Mouse (Mus musculus) central nervous system, embryonic 14 days (tissue): ENCODE data around the gene Baiap2l2. TPM values are rescaled to one million over a fixed set of nuclear protein-coding genes. Genes with fewer than 3 reads are reported as not detected.

Experiments
- polyA plus RNA-seq: library from polyadenylated mRNA; depleted of rRNA; stranded (reverse); fragments of >200 nt; gene quantifications from 2 replicates; pipeline ENCODE4 v1.2.3, GENCODE M21; 2012; rRNA removed

Gene Baiap2l2
- 1.6 and 1.7 TPM in 2 replicates for polyA plus RNA-seq

DNA sequence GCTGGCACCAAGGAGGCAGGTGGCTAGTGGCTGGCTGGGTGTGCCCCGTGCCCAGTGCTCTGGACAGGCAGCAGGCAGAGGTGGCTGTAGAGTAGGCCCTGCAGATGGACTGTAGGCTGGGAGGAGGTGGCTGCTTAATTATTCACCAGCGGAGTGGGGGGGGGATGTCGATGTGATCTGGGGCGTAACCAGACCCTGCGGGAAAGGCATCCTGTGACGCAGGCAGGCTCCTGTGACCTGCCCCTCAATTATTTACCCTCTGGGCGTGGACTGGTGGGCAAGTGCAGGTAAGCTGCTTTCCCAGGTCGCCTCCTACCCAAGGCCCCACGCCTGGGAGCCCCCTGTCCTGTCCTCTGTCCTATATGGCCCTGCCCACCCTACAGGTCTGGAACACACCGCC lies at the start of gene Baiap2l2:
Baiap2l2 (minus strand) TSS at position 139 of the 400 bp plus-strand sequence.

DNA sequence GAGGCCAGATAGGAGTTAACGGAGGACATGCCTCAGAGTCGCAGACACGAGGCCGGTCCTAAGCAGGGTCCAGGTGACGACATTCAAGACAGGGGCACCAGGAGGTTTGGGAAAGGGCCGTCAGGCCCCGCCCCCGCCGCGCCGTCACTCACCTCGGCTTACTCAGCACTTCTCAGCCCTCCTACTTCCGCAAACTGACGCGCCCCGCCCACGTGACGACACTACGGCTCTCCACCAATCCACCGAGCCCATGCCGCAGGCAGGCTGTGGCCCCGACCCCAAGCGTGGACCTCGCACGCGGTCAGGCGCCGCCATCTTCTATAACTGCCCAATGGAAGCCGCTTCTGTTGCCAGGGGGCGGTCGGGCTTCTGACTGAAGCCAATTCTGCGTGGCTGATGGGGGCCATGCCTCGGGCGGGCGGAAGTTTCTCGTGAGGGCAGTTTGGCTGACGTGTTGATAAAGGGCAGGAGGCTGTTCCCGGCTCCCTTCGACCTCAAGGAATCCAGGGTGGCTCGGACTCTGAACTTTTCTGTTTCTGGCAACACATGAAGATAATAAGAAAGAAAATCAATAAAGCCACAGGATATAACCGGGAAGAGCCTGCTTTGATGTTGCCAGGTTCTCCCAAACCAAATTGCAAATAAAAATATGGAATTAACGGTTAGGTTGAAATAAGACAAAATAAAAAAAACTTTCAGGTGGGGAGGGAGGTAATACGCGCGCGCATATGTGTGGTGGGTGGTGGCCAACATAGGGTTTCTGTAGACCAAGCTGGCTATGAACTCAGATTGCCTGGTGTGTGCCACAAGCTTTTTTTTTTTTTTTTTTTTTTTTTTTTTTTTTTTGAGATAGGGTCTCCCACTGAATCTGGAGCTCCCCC lies 43.0 kb upstream of the Baiap2l2 start, which contains the start of gene Pla2g6:
Pla2g6 (minus strand) TSS at position 333 of the 881 bp plus-strand sequence.

DNA sequence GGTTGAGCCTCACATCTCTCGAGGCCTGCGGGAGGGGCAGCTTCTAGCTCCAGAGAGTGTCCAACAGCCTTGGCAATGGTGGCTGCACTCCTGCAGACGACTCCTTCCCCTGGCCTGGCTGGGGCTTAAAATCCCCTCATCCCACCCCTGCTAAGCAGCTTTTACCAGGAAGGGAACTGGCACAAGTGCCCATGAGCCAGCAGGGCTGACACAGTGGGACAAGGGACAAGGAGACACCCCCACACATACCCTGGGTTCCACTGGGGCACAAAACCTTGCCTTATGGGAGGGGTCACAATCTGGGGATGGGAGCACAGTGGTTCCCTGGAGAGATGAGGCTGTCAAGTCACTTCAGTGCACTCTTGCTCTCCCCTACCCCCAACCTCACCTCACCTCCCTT lies 30.7 kb downstream of the Baiap2l2 start, which contains the start of gene Slc16a8:
Slc16a8 (minus strand) TSS at position 101 of the 400 bp plus-strand sequence.

DNA sequence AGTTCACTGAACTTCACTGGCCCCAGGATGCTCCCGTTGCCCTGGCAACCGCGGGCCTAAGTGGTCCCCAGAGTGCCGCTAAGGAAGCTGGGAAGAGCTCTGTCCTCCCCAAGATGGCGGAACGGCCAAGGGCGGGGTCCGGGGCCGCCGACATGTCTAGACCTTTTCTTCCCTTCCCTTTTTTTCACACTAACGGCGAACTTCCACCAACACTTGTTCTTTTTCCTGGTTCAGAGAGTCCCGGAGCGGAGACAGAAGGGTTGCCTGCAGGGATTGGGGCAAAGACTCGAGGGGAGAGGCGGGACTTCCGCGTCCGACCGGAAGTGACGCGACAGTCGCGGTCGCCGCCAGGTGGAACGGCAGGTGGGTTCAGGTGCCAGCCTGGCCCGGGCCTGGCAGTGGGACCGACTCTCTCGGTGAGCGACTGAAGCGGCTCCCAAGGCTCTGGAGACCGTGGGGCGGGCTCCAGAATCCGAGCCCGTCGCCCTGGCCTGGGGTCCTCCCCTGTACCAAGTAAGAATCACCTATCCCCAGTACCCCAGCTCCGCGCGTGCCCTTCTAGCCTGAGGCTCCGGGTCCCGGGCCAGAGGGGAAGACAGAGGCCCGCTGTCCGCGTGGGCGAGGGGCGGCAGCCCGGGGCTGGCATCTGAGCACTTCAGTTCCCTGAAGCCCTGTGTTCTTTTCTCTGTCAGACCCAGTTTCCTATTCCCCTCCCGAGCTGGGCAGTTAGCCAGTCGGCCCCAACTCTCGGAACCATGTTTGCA lies 56.1 kb downstream of the Baiap2l2 start, which contains the start of the genes Pick1 and Gm49486:
Pick1 (plus strand) TSS at position 116 of the 764 bp plus-strand sequence.
Gm49486 (plus strand) TSS at position 334 of the 764 bp plus-strand sequence.

Other genes starting within 250 kb of the Baiap2l2 start
- gene Galr3, start 243.7 kb downstream of the Baiap2l2 start, polyA plus RNA-seq = 0.07 and 0.24 TPM in 2 replicates
- 58.6 and 61.8 TPM in 2 replicates for gene Ankrd54, start 222.6 kb downstream of the Baiap2l2 start, polyA plus RNA-seq
- gene Eif3l, start 210.4 kb downstream of the Baiap2l2 start, polyA plus RNA-seq = 173 and 188 TPM in 2 replicates
- 22.3 and 27.5 TPM in 2 replicates for gene Micall1, start 176.6 kb downstream of the Baiap2l2 start, polyA plus RNA-seq
- 182 and 194 TPM in 2 replicates for gene Polr2f, start 144.5 kb downstream of the Baiap2l2 start, polyA plus RNA-seq
- gene 1700088E04Rik, start 144.3 kb downstream of the Baiap2l2 start, polyA plus RNA-seq = 16.1 and 16.8 TPM in 2 replicates
- 5.8 and 20.4 TPM in 2 replicates for gene Sox10, start 120.3 kb downstream of the Baiap2l2 start, polyA plus RNA-seq
- 117 and 118 TPM in 2 replicates for gene Pick1, start 56.4 kb downstream of the Baiap2l2 start, polyA plus RNA-seq
- 2.3 TPM in 2 replicates for gene Gm49486, start 56.1 kb downstream of the Baiap2l2 start, polyA plus RNA-seq
- gene Slc16a8, start 30.8 kb downstream of the Baiap2l2 start, polyA plus RNA-seq = 0.34 and 0.35 TPM in 2 replicates
- gene Pla2g6, start 42.9 kb upstream of the Baiap2l2 start, polyA plus RNA-seq = 99.6 and 99.9 TPM in 2 replicates
- 3.2 and 3.7 TPM in 2 replicates for gene Maff, start 61.1 kb upstream of the Baiap2l2 start, polyA plus RNA-seq
- 48.8 and 63.0 TPM in 2 replicates for gene Tmem184b, start 118.0 kb upstream of the Baiap2l2 start, polyA plus RNA-seq
- gene Csnk1e, start 170.0 kb upstream of the Baiap2l2 start, polyA plus RNA-seq = 351 and 357 TPM in 2 replicates
- 0.36 and 0.53 TPM in 2 replicates for gene Kcnj4, start 219.7 kb upstream of the Baiap2l2 start, polyA plus RNA-seq
- 11.9 and 34.4 TPM in 2 replicates for gene Kdelr3, start 230.9 kb upstream of the Baiap2l2 start, polyA plus RNA-seq